Mouse (Mus musculus) forebrain, embryonic 15.5 days (tissue): ENCODE measurements around the gene Zbed4. TPM values are rescaled to one million over a fixed set of nuclear protein-coding genes. Genes with fewer than 3 reads are reported as not detected.
"Not testable (repeated sequence)": the region's sequence is repeated elsewhere in the genome, so short reads cannot be mapped to it uniquely, and the experiment has no call there.

Source experiments
- ATAC-seq: fragments of 200-750 bp; cut with Nextera tagmentation; replicated peaks from 2 replicates; pipeline ENCODE4 v1.8.0; 2017; ENCODE audit warnings: mild to moderate bottlenecking, moderate TSS enrichment, moderate library complexity
- H3K27ac ChIP-seq: fragments of 300-500 bp; sonication (generic); replicated peaks from 2 replicates; pipeline ENCODE4 v1.5.1; 2015; ENCODE audit warnings: mild to moderate bottlenecking, inconsistent platforms
- H3K27me3 ChIP-seq: fragments of 300-500 bp; sonication (generic); 2 replicates; pipeline ENCODE4 v1.6.1; 2015; ENCODE audit warnings: inconsistent platforms
- H3K36me3 ChIP-seq: fragments of 300-500 bp; sonication (generic); 2 replicates; pipeline ENCODE4 v1.6.1; 2015; ENCODE audit warnings: mild to moderate bottlenecking, inconsistent platforms
- H3K4me1 ChIP-seq: fragments of 300-500 bp; sonication (generic); 2 replicates; pipeline ENCODE4 v1.6.1; 2015; ENCODE audit warnings: inconsistent platforms
- H3K4me2 ChIP-seq: fragments of 300-500 bp; sonication (generic); replicated peaks from 2 replicates; pipeline ENCODE4 v1.6.1; 2015; ENCODE audit warnings: mild to moderate bottlenecking, inconsistent platforms
- H3K4me3 ChIP-seq: fragments of 300-500 bp; sonication (generic); 2 replicates; pipeline ENCODE4 v1.5.1; 2015; ENCODE audit warnings: mild to moderate bottlenecking, inconsistent platforms
- H3K9ac ChIP-seq: fragments of 300-500 bp; sonication (generic); replicated peaks from 2 replicates; pipeline ENCODE4 v1.6.1; 2015; ENCODE audit warnings: mild to moderate bottlenecking, inconsistent platforms
- H3K9me3 ChIP-seq: fragments of 300-500 bp; sonication (generic); 2 replicates; pipeline ENCODE4 v1.6.1; 2016; ENCODE audit warnings: inconsistent platforms
- WGBS: fragments of 180-500 bp; shearing (Covaris S2); methylation state at CpG from one replicate; pipeline ENCODE4 v1.1.7; 2015; ENCODE audit warnings: mixed read lengths; 5-methylcytosine and 5-hydroxymethylcytosine counted together
- polyA plus RNA-seq: library from polyadenylated mRNA; unstranded; fragments of >200 nt; fragmentation: Nextera tagmentation; extraction: Ambion mirVana; gene quantifications from 2 replicates; pipeline ENCODE4 v1.2.1, GENCODE M21; 2015

Zbed4 gene
- polyA plus RNA-seq, 1 experiment from 2014 or later, result 23.0 TPM

DNA sequence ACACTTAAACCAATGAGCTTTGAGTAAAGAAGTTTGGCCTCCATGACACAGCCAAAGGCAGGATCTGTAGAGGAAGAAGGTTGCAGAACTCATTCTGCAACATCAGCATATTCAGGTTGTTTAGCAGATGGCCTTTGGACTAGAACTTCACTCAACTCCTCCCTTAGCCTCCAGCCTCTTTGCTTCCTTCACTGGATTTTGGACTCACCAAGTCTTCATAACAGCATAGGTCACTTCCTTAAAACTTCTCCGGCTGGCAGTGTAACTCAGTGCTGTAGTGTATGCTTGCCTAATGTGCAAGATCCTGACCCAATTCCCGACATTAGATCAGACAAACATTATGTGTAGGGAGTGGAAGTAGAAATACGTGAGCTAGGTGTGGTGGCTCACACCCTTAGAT, 6.1 kb upstream of the Zbed4 start:
- H3K4me1 ChIP-seq, result 0 out of 2 replicates have a peak, but pooled peaks cover 2% of the 10 kb centered on the region
- H3K27me3 ChIP-seq, result no peaks in the 10 kb centered on the region
- no peak overlapping the region for H3K9ac ChIP-seq
- H3K4me2 ChIP-seq, result no peak overlapping the region
- 90% methylated on average over 3 of the region's 3 CpGs for WGBS
- no peak overlapping the region for H3K27ac ChIP-seq
- H3K4me3 ChIP-seq, result no peak overlapping the region
- H3K9me3 ChIP-seq, result no peaks in the 10 kb centered on the region
- H3K36me3 ChIP-seq, result no peaks in the 10 kb centered on the region
- no peak for ATAC-seq

DNA sequence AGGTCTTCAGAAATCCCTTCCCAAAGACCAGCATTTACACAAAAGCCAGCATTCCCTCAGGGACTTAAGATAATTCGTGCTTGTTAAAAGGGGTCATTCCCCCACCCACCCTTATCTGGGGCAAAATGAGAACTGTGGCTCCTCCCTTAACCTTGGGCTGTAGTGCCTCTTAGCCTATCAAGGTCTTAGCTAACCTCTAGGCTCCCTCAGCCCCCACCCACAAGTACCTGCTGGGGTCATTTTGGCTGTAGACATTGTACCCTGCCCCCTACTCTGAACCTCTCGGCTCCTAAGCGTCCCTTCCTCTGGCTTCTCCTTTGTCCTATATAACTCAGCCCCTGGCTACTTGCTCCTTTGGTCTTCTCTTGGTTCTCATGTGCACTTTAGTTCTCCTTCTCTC, 5.5 kb upstream of the Zbed4 start:
- H3K4me3 ChIP-seq, result no peak overlapping the region
- H3K9ac ChIP-seq, result no peak overlapping the region
- no peak overlapping the region for H3K4me2 ChIP-seq
- no peaks in the 10 kb centered on the region for H3K27me3 ChIP-seq
- 56% methylated on average over 3 of the region's 3 CpGs for WGBS
- H3K9me3 ChIP-seq, result no peaks in the 10 kb centered on the region
- ATAC-seq, result no peak
- H3K27ac ChIP-seq, result no peak overlapping the region
- H3K36me3 ChIP-seq, result no peaks in the 10 kb centered on the region
- H3K4me1 ChIP-seq, result peaks cover 5% of the 10 kb centered on the region

GRCm38 (mm10) chr15:88749617-88750016, 1.8 kb upstream of the Zbed4 start:
- H3K27ac ChIP-seq, H3K9me3 ChIP-seq, H3K4me2 ChIP-seq, H3K4me3 ChIP-seq, H3K9ac ChIP-seq, H3K36me3 ChIP-seq, H3K27me3 ChIP-seq, ATAC-seq: not testable (repeated sequence)
- peaks cover 21% of the 10 kb centered on the region for H3K4me1 ChIP-seq
- WGBS, result 94% methylated on average over 8 of the region's 8 CpGs

- Histone ChIP-seq H3K9ac (no peak overlapping the region), H3K9me3 (no peaks in the 10 kb centered on the region), H3K4me3 (no peak overlapping the region), H3K36me3 (0 out of 2 replicates have a peak, but pooled peaks cover 2% of the 10 kb centered on the region), H3K4me2 (no peak overlapping the region), H3K4me1 (peaks cover 25% of the 10 kb centered on the region), H3K27ac (no peak overlapping the region), H3K27me3 (no peaks in the 10 kb centered on the region)
- ATAC-seq, result no peak
- WGBS, result 94% methylated on average over 10 of the region's 10 CpGs
Measured at GRCm38 (mm10) chr15:88750032-88750431, 1.4 kb upstream of the Zbed4 start.

- H3K4me2 ChIP-seq, result peak overlapping the region; percentile 94
- H3K27ac ChIP-seq, result peak overlapping the region; percentile 90
- 6% methylated on average over 54 of the region's 54 CpGs for WGBS
- H3K9me3 ChIP-seq, result no peaks in the 10 kb centered on the region
- no peaks in the 10 kb centered on the region for H3K27me3 ChIP-seq
- H3K9ac ChIP-seq, result peak overlapping the region; percentile 72
- peaks cover 27% of the 10 kb centered on the region for H3K4me1 ChIP-seq
- H3K4me3 ChIP-seq, result peak overlapping the region; percentile 98
- ATAC-seq, result peak; percentile 97
- 0 out of 2 replicates have a peak, but pooled peaks cover 5% of the 10 kb centered on the region for H3K36me3 ChIP-seq
Measured at GRCm38 (mm10) chr15:88750677-88751563, 540 bp upstream of the Zbed4 start.

DNA sequence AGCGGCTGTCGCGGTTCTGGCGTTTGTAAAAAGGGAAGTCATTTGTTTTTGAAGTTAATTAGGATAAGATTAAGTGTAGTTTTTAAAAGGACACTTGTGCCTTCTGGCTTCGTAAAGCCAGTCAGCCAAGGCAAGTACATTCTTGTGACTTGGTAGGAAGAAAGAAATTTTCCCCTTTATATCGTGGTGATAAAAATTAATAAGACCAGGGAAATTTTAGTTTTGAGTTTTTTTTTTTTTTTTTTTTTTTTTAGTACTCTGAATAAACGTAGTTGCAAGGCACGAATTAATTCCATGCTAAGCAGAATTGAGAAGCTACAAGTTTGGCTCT, 908 bp downstream of the Zbed4 start:
- Histone ChIP-seq H3K27ac (peak overlapping the region; percentile 90), H3K4me2 (peak overlapping the region; percentile 64), H3K27me3 (no peaks in the 10 kb centered on the region), H3K9ac (peak overlapping the region; percentile 91), H3K9me3 (no peaks in the 10 kb centered on the region), H3K4me3 (peak overlapping the region; percentile 98), H3K36me3 (peaks cover 14% of the 10 kb centered on the region), H3K4me1 (peaks cover 27% of the 10 kb centered on the region)
- 1% methylated on average over 8 of the region's 8 CpGs for WGBS
- ATAC-seq, result no peak

- Histone ChIP-seq H3K9ac (no peak overlapping the region), H3K4me2 (no peak overlapping the region), H3K36me3 (peaks cover 34% of the 10 kb centered on the region), H3K27ac (no peak overlapping the region), H3K9me3 (no peaks in the 10 kb centered on the region), H3K4me3 (no peak overlapping the region), H3K27me3 (no peaks in the 10 kb centered on the region), H3K4me1 (peaks cover 29% of the 10 kb centered on the region)
- no peak for ATAC-seq
- WGBS, result 93% methylated on average over 2 of the region's 2 CpGs
Measured at GRCm38 (mm10) chr15:88754896-88755295, 3.4 kb downstream of the Zbed4 start.

DNA sequence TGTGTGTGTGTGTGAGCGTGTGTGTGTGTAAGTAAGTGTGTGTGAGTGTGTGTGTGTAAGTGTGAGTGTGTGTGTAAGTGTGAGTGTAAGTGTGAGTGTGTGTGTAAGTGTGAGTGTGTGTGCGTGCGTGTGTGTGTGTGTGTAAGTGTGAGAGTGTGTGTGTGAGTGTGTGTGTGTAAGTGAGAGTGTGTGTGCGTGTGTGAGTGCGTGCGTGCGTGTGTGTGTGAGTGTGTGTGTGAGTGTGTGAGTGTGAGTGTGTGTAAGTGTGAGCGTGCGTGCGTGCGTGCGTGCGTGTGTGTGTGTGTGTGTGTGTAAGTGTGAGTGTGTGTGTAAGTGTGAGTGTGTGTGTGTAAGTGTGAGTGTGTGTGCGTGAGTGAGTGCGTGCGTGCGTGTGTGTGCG, 4.3 kb downstream of the Zbed4 start:
- peaks cover 26% of the 10 kb centered on the region for H3K4me1 ChIP-seq
- 97% methylated on average over 18 of the region's 18 CpGs for WGBS
- peaks cover 40% of the 10 kb centered on the region for H3K36me3 ChIP-seq
- H3K27me3 ChIP-seq, result no peaks in the 10 kb centered on the region
- H3K4me3 ChIP-seq, result no peak overlapping the region
- H3K9ac ChIP-seq, result no peak overlapping the region
- no peak for ATAC-seq
- no peak overlapping the region for H3K4me2 ChIP-seq
- no peak overlapping the region for H3K27ac ChIP-seq
- H3K9me3 ChIP-seq, result no peaks in the 10 kb centered on the region

GRCm38 (mm10) chr15:88758061-88758460, 6.6 kb downstream of the Zbed4 start:
- ATAC-seq, result no peak
- H3K36me3 ChIP-seq, result peaks cover 52% of the 10 kb centered on the region
- H3K9ac ChIP-seq, result no peak overlapping the region
- no peaks in the 10 kb centered on the region for H3K9me3 ChIP-seq
- no peaks in the 10 kb centered on the region for H3K27me3 ChIP-seq
- H3K4me3 ChIP-seq, result no peak overlapping the region
- no peak overlapping the region for H3K4me2 ChIP-seq
- 94% methylated on average over 3 of the region's 3 CpGs for WGBS
- peaks cover 20% of the 10 kb centered on the region for H3K4me1 ChIP-seq
- no peak overlapping the region for H3K27ac ChIP-seq

DNA sequence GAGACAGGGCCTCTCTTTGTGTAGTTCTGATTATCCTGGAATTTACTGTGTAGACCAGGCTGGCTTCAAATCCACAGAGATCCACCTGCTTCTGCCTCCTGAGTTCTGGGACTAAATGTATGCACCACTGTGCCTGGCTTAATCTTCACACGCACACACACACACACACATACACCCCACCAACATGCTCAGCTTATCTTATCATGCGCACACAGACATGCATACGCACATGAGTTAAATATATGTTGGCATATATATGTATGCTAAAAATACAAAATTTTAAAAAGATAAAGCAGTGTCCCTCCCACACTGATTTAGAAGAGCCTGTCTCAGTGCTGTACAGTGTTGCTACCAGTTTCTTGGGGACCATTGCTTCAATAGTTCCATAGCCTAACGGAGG, 10.1 kb downstream of the Zbed4 start:
- H3K4me1 ChIP-seq, result 0 out of 2 replicates have a peak, but pooled peaks cover 2% of the 10 kb centered on the region
- H3K9me3 ChIP-seq, result no peaks in the 10 kb centered on the region
- no peak overlapping the region for H3K4me2 ChIP-seq
- no peak overlapping the region for H3K4me3 ChIP-seq
- H3K9ac ChIP-seq, result no peak overlapping the region
- 96% methylated on average over 4 of the region's 4 CpGs for WGBS
- no peak for ATAC-seq
- no peak overlapping the region for H3K27ac ChIP-seq
- no peaks in the 10 kb centered on the region for H3K27me3 ChIP-seq
- peaks cover 53% of the 10 kb centered on the region for H3K36me3 ChIP-seq

- H3K9me3 ChIP-seq, H3K4me2 ChIP-seq, H3K4me3 ChIP-seq, ATAC-seq, H3K4me1 ChIP-seq, H3K9ac ChIP-seq, H3K27ac ChIP-seq, H3K27me3 ChIP-seq: not testable (repeated sequence)
- WGBS, result 97% methylated on average over 2 of the region's 2 CpGs
- peaks cover 38% of the 10 kb centered on the region for H3K36me3 ChIP-seq
Measured at GRCm38 (mm10) chr15:88766139-88766538, 14.7 kb downstream of the Zbed4 start.

DNA sequence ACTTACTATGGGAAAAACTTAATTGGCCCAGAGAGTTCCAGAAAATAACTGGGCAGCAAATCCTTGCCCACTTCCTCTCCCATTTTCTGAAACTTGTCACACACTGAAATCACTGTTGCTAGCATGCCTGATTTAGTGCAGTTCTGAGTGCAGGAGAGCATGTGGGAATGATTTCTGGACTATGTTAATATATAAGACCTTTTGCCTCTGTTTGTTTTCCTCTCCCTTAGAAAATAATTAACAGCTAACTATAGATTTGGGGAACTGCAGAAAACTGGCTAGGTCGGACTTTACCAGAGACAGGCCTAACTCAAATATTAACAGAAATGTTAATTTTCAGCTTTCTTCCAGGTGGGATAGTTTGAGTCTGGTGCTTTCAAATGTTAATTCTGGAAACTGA, 17.1 kb downstream of the Zbed4 start:
- Histone ChIP-seq H3K27me3 (no peaks in the 10 kb centered on the region), H3K4me2 (no peak overlapping the region), H3K9me3 (no peaks in the 10 kb centered on the region), H3K9ac (no peak overlapping the region), H3K4me1 (no peaks in the 10 kb centered on the region), H3K36me3 (peaks cover 44% of the 10 kb centered on the region), H3K27ac (no peak overlapping the region), H3K4me3 (no peak overlapping the region)
- WGBS, result 88% methylated on average over 1 of the region's 1 CpGs
- ATAC-seq, result no peak

- not testable (repeated sequence) for ATAC-seq
- WGBS, result 95% methylated on average over 5 of the region's 5 CpGs
- peaks cover 26% of the 10 kb centered on the region for H3K36me3 ChIP-seq
Measured at GRCm38 (mm10) chr15:88774630-88775029, 23.2 kb downstream of the Zbed4 start.

More at GRCm38 (mm10) chr15:88774630-88775029, 23.2 kb downstream of the Zbed4 start:
- not testable (repeated sequence) for H3K4me1 ChIP-seq, H3K9ac ChIP-seq, H3K27me3 ChIP-seq, H3K9me3 ChIP-seq, H3K4me3 ChIP-seq, H3K27ac ChIP-seq, H3K4me2 ChIP-seq
